Mouse (Mus musculus) forelimb bud, embryonic 11.5 days (tissue): ENCODE measurements around the gene Zfr2.
A peak's percentile ranks its signal among the peaks of the same experiment; 100 is the strongest.

Source experiments
- DNase-seq: peaks from one replicate; pipeline ENCODE4 v3.0.0-alpha.2; 2012; ENCODE audit warnings: low read depth, low spot score

Gene Zfr2

DNA sequence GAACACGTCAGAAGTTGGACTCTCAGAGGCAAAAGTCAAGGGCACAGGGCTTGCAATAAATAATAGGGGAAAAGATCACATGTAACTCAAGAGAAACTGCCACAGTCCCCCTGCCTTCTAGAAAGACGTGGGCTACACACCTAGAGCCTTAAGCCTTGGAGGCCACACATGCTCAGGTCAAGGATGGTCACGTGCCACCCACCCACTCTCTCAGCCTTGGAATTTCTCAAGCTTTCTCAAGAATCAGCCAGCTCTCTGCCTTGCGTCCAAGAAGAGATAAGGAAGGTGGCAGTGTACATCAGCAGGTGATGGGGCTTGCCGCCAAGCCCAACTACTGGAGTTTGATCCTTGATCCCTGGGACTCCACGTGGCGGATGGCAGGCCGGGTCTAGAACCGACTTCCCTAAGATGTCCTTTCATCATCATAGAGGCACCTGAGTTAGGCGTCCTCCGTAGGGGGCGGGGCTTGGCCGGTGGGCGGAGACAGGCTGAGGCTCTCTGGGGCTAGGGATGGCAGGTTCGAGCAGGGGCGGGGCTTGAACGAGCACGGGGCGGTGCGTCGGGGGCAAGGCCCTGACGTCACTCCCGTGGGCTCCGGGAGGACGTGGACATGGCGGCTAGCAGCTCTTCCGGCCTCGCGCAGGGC is at the start of gene Zfr2:
Gene Zfr2, plus strand, starts transcription at position 576 of the 646 bp plus-strand sequence.
- DNase-seq = peak; percentile 80

DNA sequence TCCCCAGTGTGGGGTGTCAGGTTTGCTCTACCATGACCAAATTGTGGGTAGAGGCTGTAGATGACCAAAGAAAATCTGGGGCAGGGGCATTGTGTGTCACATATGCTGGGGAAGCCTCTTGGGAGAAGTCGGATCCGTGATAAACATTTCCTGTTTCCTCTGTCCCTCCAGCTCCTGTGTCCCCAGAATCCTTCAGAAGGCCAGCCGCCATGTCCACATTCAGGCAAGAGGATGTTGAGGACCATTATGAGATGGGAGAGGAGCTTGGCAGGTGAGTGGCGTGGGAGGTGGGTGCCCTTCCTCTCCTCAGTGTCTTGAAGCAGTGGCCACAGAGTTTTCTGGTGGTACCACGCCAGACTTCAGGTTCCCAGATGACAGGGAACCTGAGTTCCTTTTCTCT is 49.1 kb upstream of the Zfr2 start, which contains the start of gene 4930442H23Rik:
Gene 4930442H23Rik, minus strand, starts transcription at position 45 of the 400 bp plus-strand sequence.
- DNase-seq = no peak

DNA sequence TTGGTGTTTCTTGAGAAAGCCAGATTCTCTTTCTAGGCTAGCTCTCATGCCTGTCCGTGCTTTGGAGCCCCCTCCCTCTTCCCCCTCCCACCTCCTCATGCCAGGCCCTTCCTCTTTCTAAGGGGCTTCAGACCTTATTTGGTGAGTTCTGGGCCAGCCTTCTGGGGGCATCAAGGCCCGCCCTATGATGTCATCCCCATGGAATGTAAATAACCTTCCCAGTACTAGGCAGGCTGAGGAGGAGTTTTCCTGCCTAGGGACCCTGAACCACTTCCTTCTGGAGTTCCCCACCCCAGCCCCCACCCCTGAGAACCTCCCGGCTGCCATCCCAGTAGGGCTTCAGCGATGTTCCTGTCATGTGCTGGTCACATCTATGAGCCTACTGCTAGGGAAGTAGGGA is 48.2 kb upstream of the Zfr2 start:
- DNase-seq = no peak

DNA sequence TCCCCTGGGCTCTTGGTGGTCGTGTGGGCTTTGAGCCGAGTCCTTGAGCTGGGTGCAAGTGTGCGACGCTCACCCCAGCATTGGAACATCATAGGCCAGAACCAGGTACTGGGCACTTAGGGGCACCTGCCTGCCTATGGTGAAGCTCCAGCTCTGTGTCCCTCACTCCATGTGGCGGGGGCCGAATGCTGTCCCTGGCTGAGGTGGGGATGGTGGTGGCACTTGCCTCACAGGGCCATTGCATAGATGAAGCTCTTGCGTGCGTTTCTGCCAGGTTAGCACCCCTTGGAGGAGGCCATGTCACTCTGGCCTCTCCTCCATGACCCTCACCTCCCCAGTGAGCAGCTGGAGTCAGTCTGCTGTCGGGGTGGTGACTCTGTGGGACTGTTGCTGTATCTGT is 45.8 kb upstream of the Zfr2 start:
- DNase-seq = no peak

DNA sequence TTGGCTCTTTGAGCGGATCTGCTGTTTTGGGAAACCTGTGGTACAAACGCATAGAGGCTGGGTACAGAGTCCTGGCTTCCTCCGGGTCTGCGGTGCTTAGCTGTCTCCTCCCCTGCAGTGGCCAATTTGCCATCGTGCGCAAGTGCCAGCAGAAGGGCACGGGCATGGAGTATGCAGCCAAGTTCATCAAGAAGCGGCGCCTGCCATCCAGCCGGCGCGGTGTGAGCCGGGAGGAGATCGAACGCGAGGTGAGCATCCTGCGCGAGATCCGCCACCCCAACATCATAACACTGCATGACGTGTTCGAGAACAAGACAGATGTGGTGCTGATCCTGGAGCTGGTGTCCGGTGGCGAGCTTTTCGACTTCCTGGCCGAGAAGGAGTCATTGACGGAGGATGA is 43.1 kb upstream of the Zfr2 start:
- no peak for DNase-seq

DNA sequence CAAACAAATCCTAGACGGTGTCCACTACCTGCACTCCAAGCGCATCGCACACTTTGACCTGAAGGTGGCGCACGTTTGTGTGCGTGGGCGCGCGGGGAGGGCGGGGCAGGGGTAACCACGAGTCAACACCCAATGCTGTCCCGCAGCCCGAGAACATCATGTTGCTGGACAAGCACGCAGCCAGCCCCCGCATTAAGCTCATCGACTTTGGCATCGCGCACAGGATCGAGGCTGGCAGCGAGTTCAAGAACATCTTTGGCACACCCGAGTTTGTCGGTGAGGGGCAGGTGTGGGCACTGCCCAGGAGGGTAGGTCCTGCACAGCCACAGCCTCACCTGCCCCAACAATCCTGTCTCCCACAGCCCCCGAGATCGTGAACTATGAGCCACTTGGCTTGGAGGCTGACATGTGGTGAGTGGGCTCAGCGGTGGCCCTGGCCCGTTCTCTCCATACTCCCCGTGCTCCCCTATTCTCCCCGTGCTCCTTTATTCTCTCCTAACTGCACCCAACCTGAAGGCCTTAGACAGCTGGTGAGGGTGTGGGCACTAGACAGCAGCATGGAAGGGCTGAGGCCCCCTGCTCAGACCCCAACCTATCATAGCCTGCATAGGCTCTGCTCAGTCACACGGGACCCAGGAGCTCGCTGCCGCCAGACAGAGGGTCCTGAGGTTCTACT is 42.6 kb upstream of the Zfr2 start:
- DNase-seq = no peak

DNA sequence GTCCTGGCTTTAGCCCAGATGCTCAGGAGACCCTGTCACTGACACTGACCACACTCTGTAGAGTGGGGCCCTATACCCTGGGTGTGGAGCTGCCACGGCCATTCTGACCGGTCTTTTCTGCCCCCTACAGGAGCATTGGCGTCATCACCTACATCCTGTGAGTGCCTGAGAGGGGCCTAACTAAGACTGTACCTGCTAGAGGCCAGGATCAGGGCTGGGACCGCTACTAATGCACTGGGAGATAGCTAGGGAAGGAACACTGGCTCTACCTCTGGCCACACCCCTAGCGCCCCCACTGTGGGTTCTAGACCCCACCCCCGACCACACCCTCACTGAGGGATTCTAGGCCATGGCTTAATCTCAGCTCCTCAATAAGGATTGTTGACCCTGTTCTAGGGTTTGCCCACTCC is 42.0 kb upstream of the Zfr2 start:
- no peak for DNase-seq

DNA sequence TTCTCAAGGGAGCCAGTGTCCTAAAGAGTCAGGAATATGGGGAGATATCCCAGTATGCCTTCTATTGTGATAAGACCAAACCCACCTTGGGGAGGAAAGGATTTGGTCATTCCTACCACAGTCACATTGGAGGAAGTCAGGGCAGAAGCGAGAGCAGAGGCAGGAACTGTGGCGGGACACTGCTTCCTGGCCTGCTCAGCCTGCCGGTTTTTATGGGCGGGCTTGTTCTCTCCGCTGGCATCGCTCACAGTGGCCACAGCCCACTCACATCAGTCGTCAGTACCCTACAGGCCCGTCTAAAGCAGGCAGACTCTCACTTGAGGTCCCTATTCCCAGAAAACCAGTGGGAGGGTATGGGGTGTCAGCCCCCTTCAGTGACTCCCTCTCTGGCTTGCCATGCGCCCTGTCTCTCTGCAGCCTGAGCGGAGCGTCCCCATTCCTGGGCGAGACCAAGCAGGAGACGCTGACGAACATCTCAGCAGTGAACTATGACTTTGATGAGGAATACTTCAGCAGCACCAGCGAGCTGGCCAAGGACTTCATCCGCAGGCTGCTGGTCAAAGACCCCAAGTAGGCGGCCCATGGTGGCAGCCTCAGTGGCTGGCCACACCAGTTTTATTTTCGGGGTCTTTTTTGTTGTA is 41.5 kb upstream of the Zfr2 start:
- DNase-seq = no peak

DNA sequence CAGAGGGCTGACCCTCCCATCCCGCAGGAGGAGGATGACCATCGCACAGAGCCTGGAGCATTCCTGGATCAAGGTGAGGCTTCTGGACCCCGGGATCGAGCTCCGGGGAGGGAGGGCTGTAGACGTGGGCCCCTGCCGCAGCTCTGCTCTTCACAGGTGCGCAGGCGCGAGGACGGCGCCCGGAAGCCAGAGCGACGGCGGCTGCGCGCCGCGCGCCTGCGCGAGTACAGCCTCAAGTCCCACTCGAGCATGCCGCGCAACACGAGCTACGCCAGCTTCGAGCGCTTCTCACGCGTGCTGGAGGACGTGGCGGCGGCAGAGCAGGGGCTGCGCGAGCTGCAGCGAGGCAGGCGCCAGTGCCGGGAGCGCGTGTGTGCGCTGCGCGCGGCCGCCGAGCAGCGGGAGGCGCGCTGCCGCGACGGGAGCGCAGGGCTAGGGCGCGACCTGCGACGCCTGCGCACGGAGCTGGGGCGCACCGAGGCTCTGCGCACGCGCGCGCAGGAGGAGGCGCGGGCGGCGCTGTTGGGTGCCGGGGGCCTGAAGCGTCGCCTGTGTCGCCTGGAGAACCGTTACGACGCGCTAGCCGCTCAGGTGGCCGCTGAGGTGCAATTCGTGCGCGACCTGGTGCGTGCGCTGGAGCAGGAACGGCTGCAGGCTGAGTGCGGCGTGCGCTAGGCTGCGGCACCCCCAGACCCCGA is 40.5 kb upstream of the Zfr2 start:
- DNase-seq = peak; percentile 83

DNA sequence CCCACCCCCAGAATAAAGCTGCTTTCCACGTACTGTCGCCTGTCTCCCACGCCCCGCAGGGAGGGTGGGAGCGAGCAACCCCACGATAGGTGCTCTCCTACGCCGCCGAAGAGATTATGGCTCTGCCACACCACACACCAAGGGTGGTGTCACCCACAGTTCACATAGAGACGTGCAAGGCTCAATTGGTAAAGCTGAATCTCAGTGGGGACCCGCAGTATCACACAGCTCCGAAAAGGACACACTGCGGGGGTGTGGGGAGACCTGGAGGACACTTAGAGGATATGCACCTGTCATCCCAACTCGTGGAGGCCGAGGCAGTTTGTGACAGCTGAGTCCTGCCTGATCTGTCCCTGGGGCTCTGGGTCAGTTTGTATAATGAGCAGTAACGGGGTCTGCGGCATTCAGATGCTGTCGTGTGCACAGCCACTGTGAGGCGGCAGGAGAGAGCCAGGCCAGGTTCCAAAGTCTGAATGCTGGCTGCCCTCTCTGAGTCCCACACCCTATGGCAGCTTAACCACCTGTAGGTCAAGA is 39.9 kb upstream of the Zfr2 start:
- no peak for DNase-seq

DNA sequence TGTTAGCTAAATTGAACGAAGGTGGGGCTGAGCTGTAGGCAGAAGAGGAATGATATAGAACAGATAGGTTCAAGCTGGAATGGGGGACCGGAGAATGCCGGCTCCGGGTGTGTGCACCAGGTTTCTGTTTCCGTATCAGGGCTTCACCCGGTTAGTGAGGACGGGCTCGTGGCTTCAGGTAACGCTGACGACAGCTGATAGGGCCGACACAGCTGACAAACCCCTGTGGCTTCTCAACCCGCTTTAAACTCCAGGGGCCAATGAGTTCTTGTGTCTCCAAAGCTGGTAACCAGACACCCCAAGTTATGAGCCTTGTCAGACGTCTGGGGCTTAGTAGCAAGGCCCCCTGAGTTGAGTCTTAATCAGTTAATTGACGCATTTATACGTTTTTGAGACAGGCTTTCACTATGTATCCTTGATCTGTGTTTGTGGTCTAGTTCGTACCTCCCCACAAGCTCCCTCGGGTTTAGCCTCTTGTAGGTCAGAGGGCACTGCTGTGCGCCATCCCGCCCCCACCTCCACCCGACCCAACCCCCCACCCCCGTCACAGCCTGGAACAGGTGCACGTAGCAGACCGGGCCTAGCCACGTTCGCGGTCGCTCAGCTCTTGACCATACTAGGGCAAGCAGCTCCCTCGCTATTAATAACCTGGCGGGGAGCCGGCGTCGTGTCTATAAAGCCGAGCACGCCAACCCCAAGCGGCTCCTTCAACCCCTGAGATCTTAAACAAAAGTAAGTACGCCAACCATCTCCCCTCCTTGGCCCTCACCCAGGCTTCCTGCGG is 38.8 kb upstream of the Zfr2 start:
- no peak for DNase-seq

DNA sequence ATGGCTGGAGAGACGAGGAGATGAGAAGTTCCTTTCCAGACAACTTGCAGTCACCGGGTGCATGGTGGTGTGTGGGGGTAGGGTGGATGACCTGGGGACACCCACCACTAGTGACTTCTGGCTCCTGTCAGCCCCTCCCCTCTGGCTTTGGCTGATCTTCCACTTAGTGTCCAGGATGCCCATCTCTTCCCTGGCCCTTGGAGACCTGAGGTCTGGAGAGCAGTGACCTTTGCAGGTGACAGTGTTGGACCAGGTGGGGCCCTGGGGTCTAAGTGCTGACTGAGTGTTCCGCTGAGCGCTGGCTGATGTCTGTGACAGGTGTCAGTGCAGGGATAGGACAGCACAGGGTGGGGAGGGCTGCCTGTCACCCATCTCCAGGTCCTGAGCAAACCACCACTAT is 37.7 kb upstream of the Zfr2 start:
- no peak for DNase-seq

DNA sequence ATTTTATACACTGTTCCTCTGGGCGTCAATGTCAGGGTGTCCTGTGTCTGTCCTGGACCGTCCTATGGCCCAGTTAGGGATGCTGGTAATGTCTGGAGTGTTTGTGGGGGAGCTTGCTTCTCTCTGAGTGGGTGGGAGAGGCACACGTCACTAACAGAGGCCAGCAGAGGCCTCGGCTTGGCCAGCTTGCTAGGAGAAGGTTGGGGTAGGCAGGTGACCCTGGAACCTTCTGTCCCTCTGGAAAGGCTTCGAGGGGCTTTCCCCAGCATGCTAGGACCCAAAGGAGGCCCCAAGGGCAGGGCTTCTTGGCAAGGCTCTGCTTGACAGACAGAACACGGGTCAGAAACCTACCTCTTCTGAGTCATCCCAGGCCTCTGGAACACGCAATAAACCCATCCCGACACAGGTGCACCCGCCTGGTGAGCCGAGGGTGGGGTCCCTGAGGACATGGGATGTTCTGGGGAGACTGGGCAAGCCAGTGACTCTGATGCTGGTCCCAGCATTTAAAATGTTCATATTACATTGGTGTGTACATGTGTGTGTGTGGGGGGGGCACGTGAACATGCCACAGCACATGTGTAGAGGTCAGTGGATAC is 36.4 kb upstream of the Zfr2 start:
- no peak for DNase-seq

DNA sequence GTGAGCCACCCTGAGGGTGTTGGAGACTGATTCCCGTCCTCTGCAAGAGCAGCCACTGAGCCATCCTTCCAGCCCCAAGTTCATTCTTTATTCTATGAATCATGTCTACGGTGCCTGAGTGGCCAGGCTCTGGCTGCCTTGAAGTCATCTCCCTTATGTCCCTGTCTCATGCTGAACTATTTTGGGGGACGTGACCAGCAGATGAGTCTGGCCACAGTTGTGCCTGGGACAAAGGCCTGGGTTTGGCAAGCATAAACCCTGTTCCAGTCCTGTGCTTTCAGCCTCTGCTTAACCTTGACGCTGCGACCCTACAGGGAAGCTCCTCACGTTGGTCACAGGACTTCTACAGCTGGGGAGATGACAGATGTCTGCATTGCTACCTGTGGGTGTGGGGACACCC is 35.6 kb upstream of the Zfr2 start:
- no peak for DNase-seq

DNA sequence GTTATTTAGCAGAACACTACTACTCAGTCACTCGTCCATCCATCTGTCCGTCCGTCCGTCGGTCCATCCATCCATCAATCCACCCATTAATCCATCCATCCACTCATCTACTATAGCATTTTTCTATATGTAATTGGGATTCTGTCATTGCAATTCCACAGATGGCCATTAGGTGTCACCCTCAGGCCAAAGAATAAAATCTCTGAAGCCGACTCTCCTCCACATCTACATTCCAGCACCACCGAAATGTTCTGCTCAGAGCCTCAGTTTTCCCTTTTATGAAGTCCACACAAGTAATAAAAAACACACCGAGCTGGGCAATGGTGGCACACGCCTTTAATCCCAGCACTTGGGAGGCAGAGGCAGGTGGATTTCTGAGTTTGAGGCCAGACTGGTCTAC is 34.7 kb upstream of the Zfr2 start:
- peak; percentile 79 for DNase-seq

DNA sequence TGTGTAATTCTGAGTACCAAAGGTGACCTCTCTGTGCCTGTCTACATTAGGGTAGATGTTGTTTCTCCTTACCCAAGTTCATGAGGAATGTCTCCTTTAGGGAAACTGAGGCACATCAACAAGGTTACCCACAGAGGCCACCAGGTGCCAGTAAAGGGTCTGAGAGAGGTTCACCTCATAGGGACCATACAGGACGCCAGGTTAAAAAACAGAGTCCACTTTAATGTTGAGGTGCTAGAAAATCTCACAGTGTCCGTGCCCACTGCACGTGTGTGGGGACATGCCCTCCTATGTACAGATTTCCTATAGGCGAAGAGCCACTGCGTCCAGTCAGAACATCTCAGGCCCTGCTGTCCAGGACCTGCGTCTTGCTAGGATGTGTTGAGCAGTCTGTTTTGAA is 34.0 kb upstream of the Zfr2 start:
- DNase-seq = no peak

DNA sequence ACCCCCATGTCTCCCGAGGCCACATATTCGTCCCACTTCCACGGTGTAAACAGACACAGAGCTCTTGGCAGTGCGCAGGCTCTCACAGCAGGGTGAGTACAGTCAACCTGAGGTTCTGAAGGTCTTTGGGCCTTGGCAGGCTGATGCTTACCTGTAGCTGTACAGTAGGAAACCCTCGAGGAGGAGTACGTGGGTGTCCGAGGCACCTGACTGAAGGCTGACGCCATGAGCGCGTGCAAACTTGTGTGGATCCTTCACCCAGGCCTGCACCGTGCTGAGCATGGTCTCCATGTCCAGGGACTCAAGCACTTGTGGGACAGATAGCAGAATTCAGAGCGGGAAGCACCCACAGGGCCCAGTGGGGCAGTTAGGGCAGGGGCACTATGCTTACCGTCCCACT is 32.8 kb upstream of the Zfr2 start:
- DNase-seq = no peak

DNA sequence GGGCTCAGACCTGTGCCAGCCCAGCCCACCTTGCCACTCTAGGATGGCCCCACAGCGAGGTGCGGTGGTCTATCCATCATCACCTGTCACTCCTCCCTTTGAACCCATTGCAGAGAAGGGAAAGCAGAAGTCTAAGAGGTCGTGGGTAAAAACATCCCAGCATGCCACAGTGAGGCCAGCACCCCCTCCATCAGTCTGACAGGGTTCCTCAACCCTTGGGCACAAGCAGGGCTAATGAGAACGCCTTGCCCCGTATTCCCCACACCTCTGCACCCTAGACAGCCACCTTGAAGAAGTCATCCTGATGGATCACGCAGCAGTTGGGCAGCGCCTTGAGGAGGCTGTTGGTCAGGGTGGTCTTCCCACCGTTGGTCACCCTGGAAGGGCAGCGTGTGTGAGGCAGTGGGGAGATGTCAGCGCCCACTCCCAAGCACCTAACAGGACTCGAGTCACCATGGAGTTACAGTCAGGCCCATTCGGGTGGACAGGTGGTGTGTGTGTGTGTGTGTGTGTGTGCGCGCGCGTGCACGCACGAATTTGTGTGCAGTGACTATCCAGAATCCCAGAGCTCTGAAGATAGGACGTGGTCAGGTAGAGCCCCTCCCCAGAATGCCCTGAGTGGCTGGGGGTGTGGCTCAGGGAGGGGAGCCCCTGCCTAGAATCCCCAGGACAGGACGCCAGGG is 32.2 kb upstream of the Zfr2 start:
- no peak for DNase-seq

DNA sequence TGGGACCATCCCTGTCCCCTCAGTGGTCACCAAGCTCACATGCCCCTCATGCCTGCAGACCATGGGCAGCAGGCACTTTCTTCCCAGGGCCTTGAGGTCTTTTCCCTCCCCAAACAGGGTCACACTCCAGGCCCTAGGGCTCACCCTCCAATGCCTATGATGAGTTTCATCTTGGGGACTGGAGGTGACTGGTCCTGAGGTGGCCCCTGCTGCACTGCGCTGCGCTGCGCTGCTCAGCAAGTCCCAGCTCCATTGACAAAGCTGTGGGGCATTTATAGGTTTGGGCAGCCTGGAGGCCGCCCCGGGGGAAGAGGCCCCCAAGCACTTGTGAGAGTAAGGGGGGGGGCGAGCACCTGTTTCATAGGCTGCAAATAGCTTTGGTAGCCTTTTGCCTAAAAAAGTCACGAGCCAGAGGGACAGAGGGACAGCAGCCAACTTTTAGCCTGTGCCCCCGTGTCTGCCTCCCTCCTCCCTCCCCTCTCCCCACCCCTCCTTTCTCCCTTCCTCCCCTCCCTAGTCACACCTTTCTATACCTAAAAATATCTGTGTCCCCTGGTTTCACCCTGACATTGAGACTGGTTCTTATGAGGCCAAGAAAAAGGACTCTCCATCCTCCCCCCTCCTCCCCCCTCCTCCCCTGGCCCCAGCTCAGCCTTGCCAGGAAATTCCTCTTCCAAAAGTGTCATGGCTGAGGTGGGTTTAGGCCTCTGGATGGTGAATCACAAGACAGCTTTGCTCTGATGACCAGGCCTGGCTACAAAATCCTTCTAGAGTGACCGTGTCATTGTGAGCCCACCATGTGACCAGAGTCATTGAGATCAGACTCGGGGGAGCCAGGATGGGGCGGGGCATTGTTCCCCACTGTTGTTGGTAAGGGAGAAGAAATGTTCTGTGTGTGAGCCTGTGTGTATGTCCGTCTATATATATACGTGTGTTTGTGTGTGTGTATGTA is 30.9 kb upstream of the Zfr2 start, which contains the start of gene Nmrk2:
Gene Nmrk2, minus strand, starts transcription at position 245 of the 952 bp plus-strand sequence.
- DNase-seq = no peak
